Mouse (Mus musculus): Measurements from ENCODE around the gene Atg2a. TPM values are rescaled to one million over a fixed set of nuclear protein-coding genes. Genes with fewer than 3 reads are reported as not detected.
A peak's percentile ranks its signal among the peaks of the same experiment; 100 is the strongest.

Gene Atg2a
- polyA plus RNA-seq, 1 experiment from 2014 or later = 11.1 TPM

GRCm38 (mm10) chr19:6230411-6230810 is 11.1 kb upstream of the Atg2a start:
- no peak for DNase-seq (ENCODE audit: low spot score)
- Histone ChIP-seq H3K4me1 (ENCODE audit: control insufficient read depth, insufficient read depth, low read length) (peaks cover 7% of the 10 kb centered on the region), H3K9me3 (ENCODE audit: control insufficient read depth, low read length) (no peaks in the 10 kb centered on the region), H3K9ac (ENCODE audit: low read depth, low read length) (no peak overlapping the region), H3K4me3 (ENCODE audit: low read depth, low read length) (no peak overlapping the region), H3K27me3 (replicated peaks; ENCODE audit: control insufficient read depth, insufficient read depth, low read length) (no peaks in the 10 kb centered on the region), H3K4me2 (ENCODE audit: low read depth, low read length) (no peak overlapping the region), H3K27ac (replicated peaks; ENCODE audit: low read depth, low read length) (no peak overlapping the region), H3K36me3 (ENCODE audit: control insufficient read depth, insufficient read depth, low read length) (peaks cover 69% of the 10 kb centered on the region)
- 83% methylated on average over 4 of the region's 4 CpGs for WGBS
- ATAC-seq (ENCODE audit: low read depth) = no peak

DNA sequence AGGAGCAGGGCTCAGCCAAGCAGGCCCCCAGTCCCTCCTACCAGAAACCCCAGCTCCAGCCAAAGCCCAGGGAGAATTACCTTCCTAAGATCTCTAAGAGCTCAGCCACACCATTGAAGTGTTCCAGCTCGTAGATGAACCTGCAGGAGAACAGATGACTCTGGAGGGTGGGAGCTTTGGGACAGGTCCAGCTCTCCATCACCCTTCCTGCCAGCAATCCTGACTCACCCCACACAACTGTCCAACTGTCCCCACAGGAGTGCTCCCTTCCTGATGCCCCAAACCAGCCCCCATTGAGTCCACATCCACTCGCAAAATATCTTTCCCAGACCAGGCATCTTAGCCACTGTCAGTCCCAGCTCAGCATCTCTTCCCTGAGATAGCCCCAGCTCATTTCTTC is 10.4 kb upstream of the Atg2a start:
- no peak overlapping the region for H3K27ac ChIP-seq (replicated peaks; ENCODE audit: low read depth, low read length)
- peaks cover 69% of the 10 kb centered on the region for H3K36me3 ChIP-seq (ENCODE audit: control insufficient read depth, insufficient read depth, low read length)
- ATAC-seq (ENCODE audit: low read depth) = no peak
- DNase-seq (ENCODE audit: low spot score) = no peak
- H3K9ac ChIP-seq (ENCODE audit: low read depth, low read length) = no peak overlapping the region
- no peak overlapping the region for H3K4me2 ChIP-seq (ENCODE audit: low read depth, low read length)
- no peaks in the 10 kb centered on the region for H3K27me3 ChIP-seq (replicated peaks; ENCODE audit: control insufficient read depth, insufficient read depth, low read length)
- H3K4me3 ChIP-seq (ENCODE audit: low read depth, low read length) = no peak overlapping the region
- H3K9me3 ChIP-seq (ENCODE audit: control insufficient read depth, low read length) = no peaks in the 10 kb centered on the region
- H3K4me1 ChIP-seq (ENCODE audit: control insufficient read depth, insufficient read depth, low read length) = peaks cover 7% of the 10 kb centered on the region
- WGBS = 92% methylated on average over 2 of the region's 2 CpGs

DNA sequence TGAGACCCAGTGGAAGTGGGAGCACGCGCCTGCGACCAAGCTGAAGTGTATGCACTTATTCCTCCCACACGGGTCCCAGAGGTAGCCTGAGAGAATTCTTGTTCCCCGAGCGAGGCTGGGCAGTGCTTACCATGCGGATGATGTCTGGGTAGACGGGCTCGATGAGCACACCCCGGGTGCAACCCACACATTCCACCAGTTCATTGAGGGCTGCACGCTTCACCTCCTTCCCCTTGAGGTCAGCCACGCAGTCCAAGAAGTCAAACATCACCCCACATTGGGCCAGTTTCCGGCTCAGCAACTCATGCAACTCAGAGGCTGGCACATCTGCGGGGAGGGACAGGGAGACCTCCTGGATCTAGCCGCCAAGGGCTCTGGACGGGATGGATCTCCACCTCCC is 7.8 kb upstream of the Atg2a start:
- peaks cover 51% of the 10 kb centered on the region for H3K36me3 ChIP-seq (ENCODE audit: control insufficient read depth, insufficient read depth, low read length)
- no peak for ATAC-seq (ENCODE audit: low read depth)

DNA sequence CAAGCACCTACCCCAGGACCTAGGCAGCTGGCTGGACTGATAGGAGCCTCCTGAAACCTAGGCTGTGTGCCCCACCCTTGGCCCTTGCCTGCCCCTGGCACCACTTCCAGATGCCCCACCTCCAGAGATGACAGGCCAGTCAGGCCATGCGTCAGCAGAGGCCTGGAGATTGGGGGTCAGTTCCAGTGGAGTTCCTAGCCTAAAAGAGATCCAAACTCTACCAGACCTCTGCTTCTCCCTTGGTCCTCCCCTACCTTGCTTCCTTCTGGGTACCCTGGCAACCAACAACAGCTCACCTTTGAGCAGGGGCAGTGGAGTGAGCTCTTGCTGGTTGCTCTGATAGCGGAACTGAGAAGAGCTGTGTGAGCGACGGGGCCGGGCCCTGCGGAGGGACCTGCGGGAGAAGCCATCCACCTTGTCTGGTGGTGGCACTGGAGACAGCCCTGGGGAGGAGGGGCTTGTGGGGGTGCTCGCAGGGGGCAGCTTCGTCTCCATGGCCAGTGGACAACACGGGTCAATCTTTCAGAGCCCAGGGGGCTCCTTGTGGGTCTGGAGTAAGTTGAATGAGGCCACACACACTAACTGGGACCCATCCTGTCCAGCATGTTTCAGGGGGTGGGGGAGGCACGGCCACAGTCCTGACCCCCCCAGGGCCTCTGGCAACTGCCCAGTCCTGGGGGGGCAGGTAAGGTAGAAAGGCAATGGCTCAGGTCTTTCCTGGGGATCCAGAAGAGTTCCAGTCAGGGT is 7.0 kb upstream of the Atg2a start:
- Histone ChIP-seq H3K4me3 (ENCODE audit: low read depth, low read length) (peak overlapping the region; percentile 73), H3K4me2 (ENCODE audit: low read depth, low read length) (peak overlapping the region; percentile 79), H3K4me1 (ENCODE audit: control insufficient read depth, insufficient read depth, low read length) (peaks cover 7% of the 10 kb centered on the region), H3K36me3 (ENCODE audit: control insufficient read depth, insufficient read depth, low read length) (peaks cover 43% of the 10 kb centered on the region), H3K27me3 (replicated peaks; ENCODE audit: control insufficient read depth, insufficient read depth, low read length) (no peaks in the 10 kb centered on the region), H3K27ac (replicated peaks; ENCODE audit: low read depth, low read length) (no peak overlapping the region), H3K9me3 (ENCODE audit: control insufficient read depth, low read length) (no peaks in the 10 kb centered on the region), H3K9ac (ENCODE audit: low read depth, low read length) (peak overlapping the region; percentile 78)
- 65% methylated on average over 9 of the region's 11 CpGs for WGBS
- DNase-seq (ENCODE audit: low spot score) (no peak), ATAC-seq (ENCODE audit: low read depth) (no peak)

More for the DNA sequence above, 7.8 kb upstream of the Atg2a start:
- H3K4me2 ChIP-seq (ENCODE audit: low read depth, low read length) = no peak overlapping the region
- no peak overlapping the region for H3K27ac ChIP-seq (replicated peaks; ENCODE audit: low read depth, low read length)
- H3K4me1 ChIP-seq (ENCODE audit: control insufficient read depth, insufficient read depth, low read length) = peaks cover 7% of the 10 kb centered on the region
- no peak for DNase-seq (ENCODE audit: low spot score)
- H3K4me3 ChIP-seq (ENCODE audit: low read depth, low read length) = no peak overlapping the region
- H3K9me3 ChIP-seq (ENCODE audit: control insufficient read depth, low read length) = no peaks in the 10 kb centered on the region
- no peak overlapping the region for H3K9ac ChIP-seq (ENCODE audit: low read depth, low read length)
- WGBS = 86% methylated on average over 16 of the region's 16 CpGs
- no peaks in the 10 kb centered on the region for H3K27me3 ChIP-seq (replicated peaks; ENCODE audit: control insufficient read depth, insufficient read depth, low read length)

- WGBS = 2% methylated on average over 44 of the region's 48 CpGs
- H3K4me2 ChIP-seq (ENCODE audit: low read depth, low read length) = peak within 1 kb of the TSS; percentile 79
- DNase-seq (ENCODE audit: low spot score) = peak; percentile 97
- peak within 1 kb of the TSS; percentile 78 for H3K9ac ChIP-seq (ENCODE audit: low read depth, low read length)
- peaks cover 7% of the 10 kb centered on the region for H3K4me1 ChIP-seq (ENCODE audit: control insufficient read depth, insufficient read depth, low read length)
- peak within 1 kb of the TSS; percentile 73 for H3K4me3 ChIP-seq (ENCODE audit: low read depth, low read length)
- peak; percentile 97 for ATAC-seq (ENCODE audit: low read depth)
- no peaks in the 10 kb centered on the region for H3K27me3 ChIP-seq (replicated peaks; ENCODE audit: control insufficient read depth, insufficient read depth, low read length)
- peaks cover 34% of the 10 kb centered on the region for H3K36me3 ChIP-seq (ENCODE audit: control insufficient read depth, insufficient read depth, low read length)
- no peaks in the 10 kb centered on the region for H3K9me3 ChIP-seq (ENCODE audit: control insufficient read depth, low read length)
- peak within 1 kb of the TSS; percentile 94 for H3K27ac ChIP-seq (replicated peaks; ENCODE audit: low read depth, low read length)
Observed at GRCm38 (mm10) chr19:6235084-6236052, 6.1 kb upstream of the Atg2a start, which contains the start of gene Ppp2r5b. Gene Ppp2r5b (minus strand): TSS chr19:6235872.

GRCm38 (mm10) chr19:6236053-6236441 is 5.4 kb upstream of the Atg2a start:
- WGBS = 1% methylated on average over 9 of the region's 9 CpGs
- no peaks in the 10 kb centered on the region for H3K9me3 ChIP-seq (ENCODE audit: control insufficient read depth, low read length)
- DNase-seq (ENCODE audit: low spot score) = peak; percentile 97
- no peaks in the 10 kb centered on the region for H3K27me3 ChIP-seq (replicated peaks; ENCODE audit: control insufficient read depth, insufficient read depth, low read length)
- H3K27ac ChIP-seq (replicated peaks; ENCODE audit: low read depth, low read length) = peak overlapping the region; percentile 94
- H3K4me1 ChIP-seq (ENCODE audit: control insufficient read depth, insufficient read depth, low read length) = peaks cover 7% of the 10 kb centered on the region
- H3K4me2 ChIP-seq (ENCODE audit: low read depth, low read length) = peak overlapping the region; percentile 79
- peak; percentile 91 for ATAC-seq (ENCODE audit: low read depth)
- peak overlapping the region; percentile 78 for H3K9ac ChIP-seq (ENCODE audit: low read depth, low read length)
- peak overlapping the region; percentile 73 for H3K4me3 ChIP-seq (ENCODE audit: low read depth, low read length)
- peaks cover 27% of the 10 kb centered on the region for H3K36me3 ChIP-seq (ENCODE audit: control insufficient read depth, insufficient read depth, low read length)

GRCm38 (mm10) chr19:6236842-6237241 is 4.6 kb upstream of the Atg2a start:
- H3K27ac ChIP-seq (replicated peaks; ENCODE audit: low read depth, low read length) = no peak overlapping the region
- DNase-seq (ENCODE audit: low spot score) (no peak), ATAC-seq (ENCODE audit: low read depth) (no peak)
- H3K4me1 ChIP-seq (ENCODE audit: control insufficient read depth, insufficient read depth, low read length) = peaks cover 7% of the 10 kb centered on the region
- 71% methylated on average over 7 of the region's 7 CpGs for WGBS
- no peaks in the 10 kb centered on the region for H3K27me3 ChIP-seq (replicated peaks; ENCODE audit: control insufficient read depth, insufficient read depth, low read length)
- H3K36me3 ChIP-seq (ENCODE audit: control insufficient read depth, insufficient read depth, low read length) = peaks cover 20% of the 10 kb centered on the region; the same call in 1 of the 2 replicates
- no peaks in the 10 kb centered on the region for H3K9me3 ChIP-seq (ENCODE audit: control insufficient read depth, low read length)
- H3K4me2 ChIP-seq (ENCODE audit: low read depth, low read length) = no peak overlapping the region
- no peak overlapping the region for H3K9ac ChIP-seq (ENCODE audit: low read depth, low read length)
- H3K4me3 ChIP-seq (ENCODE audit: low read depth, low read length) = no peak overlapping the region

GRCm38 (mm10) chr19:6238740-6239139 is 2.7 kb upstream of the Atg2a start:
- no peak for ATAC-seq (ENCODE audit: low read depth)
- Histone ChIP-seq H3K9me3 (ENCODE audit: control insufficient read depth, low read length) (no peaks in the 10 kb centered on the region), H3K4me1 (ENCODE audit: control insufficient read depth, insufficient read depth, low read length) (peaks cover 12% of the 10 kb centered on the region), H3K27ac (replicated peaks; ENCODE audit: low read depth, low read length) (no peak overlapping the region), H3K4me2 (ENCODE audit: low read depth, low read length) (no peak overlapping the region), H3K9ac (ENCODE audit: low read depth, low read length) (no peak overlapping the region), H3K27me3 (replicated peaks; ENCODE audit: control insufficient read depth, insufficient read depth, low read length) (no peaks in the 10 kb centered on the region), H3K4me3 (ENCODE audit: low read depth, low read length) (no peak overlapping the region), H3K36me3 (ENCODE audit: control insufficient read depth, insufficient read depth, low read length) (peaks cover 3% of the 10 kb centered on the region; the same call in 1 of the 2 replicates)
- no peak for DNase-seq (ENCODE audit: low spot score)

All from embryonic facial prominence, embryonic 14.5 days (tissue).